ENCODE assay signal across 24 mouse cellular contexts in genomic region chr17:40285435-40285834, GRCm38 (mm10). TPM values are rescaled to one million over a fixed set of nuclear protein-coding genes. Genes with fewer than 3 reads are reported as not detected.
A peak's percentile ranks its signal among the peaks of the same experiment; 100 is the strongest.
DNase-seq lines count a peak whose midpoint lies in the region; ATAC-seq and TF ChIP-seq lines count a peak whose summit lies in the region.
"Had no signal": no experiment of that assay in that cellular context is flagged by ENCODE, and none has a peak within 500 bp of the region (broad histone marks: within the 10 kb centered on the region; RNA-seq: fewer than 3 reads in every experiment).

No protein-coding gene starts in this region.

- no peak overlapping the region for H3K27ac ChIP-seq in hindbrain, embryonic 14.5 days
- H3K27ac ChIP-seq in hindbrain, embryonic 16.5 days (ENCODE audit: low read depth, low read length): no peak overlapping the region
- no peak overlapping the region for H3K27ac ChIP-seq in midbrain, postnatal 0 days (ENCODE audit: low read depth, low read length)
- no peak overlapping the region for H3K27ac ChIP-seq in midbrain, embryonic 13.5 days
- H3K27ac ChIP-seq in stomach, postnatal 0 days (replicated peaks): no peak overlapping the region
- H3K27ac ChIP-seq: gastrocnemius, adult 2 months; hindbrain, embryonic 13.5 days; limb, embryonic 15.5 days had no signal

- ATAC-seq in hindbrain, embryonic 14.5 days (ENCODE audit: low FRiP score): no peak
- no peak for ATAC-seq in hindbrain, embryonic 16.5 days
- ATAC-seq in midbrain, postnatal 0 days (ENCODE audit: low FRiP score): no peak
- no peak for ATAC-seq in midbrain, embryonic 13.5 days
- no peak for ATAC-seq in Patski
- ATAC-seq in stomach, postnatal 0 days (ENCODE audit: low FRiP score, low TSS enrichment): no peak
- ATAC-seq: forebrain, embryonic 16.5 days had no signal

- DNase-seq in hindbrain, embryonic 14.5 days (ENCODE audit: low spot score): peak; percentile 26
- peak; percentile 1 for DNase-seq in midbrain, postnatal 0 days (ENCODE audit: low spot score)
- no peak for DNase-seq in Patski (ENCODE audit: low read depth, low spot score)
- DNase-seq in stomach, postnatal 0 days (ENCODE audit: low spot score): no peak
- no peak for DNase-seq in B cell, adult 2 months
- DNase-seq in thymus, postnatal 25 days: no peak
- DNase-seq: adrenal gland, postnatal 25 days; cerebellum, adult 8-10 months; gastrocnemius, adult 2 months; heart, adult 18-20 months; kidney, adult 8-10 months; kidney, postnatal 36 days; lung, postnatal 14 days had no signal

- H3K4me3 ChIP-seq in hindbrain, embryonic 14.5 days (replicated peaks; ENCODE audit: low read length): no peak overlapping the region
- H3K4me3 ChIP-seq in hindbrain, embryonic 16.5 days (ENCODE audit: low read length): no peak overlapping the region
- H3K4me3 ChIP-seq in midbrain, postnatal 0 days (ENCODE audit: low read depth, low read length): no peak overlapping the region
- no peak overlapping the region for H3K4me3 ChIP-seq in midbrain, embryonic 13.5 days (replicated peaks)
- H3K4me3 ChIP-seq in stomach, postnatal 0 days (ENCODE audit: low read depth, low read length): no peak overlapping the region
- H3K4me3 ChIP-seq: gastrocnemius, adult 2 months; hindbrain, embryonic 13.5 days; limb, embryonic 15.5 days had no signal

- no peak for TF ChIP-seq EP300 in stomach, postnatal 0 days (optimal IDR thresholded peaks at IDR 0.05)

- 73% methylated on average over 2 of the region's 2 CpGs for WGBS in hindbrain, embryonic 14.5 days
- WGBS in hindbrain, embryonic 16.5 days: 69% methylated on average over 2 of the region's 2 CpGs
- WGBS in midbrain, postnatal 0 days: 75% methylated on average over 2 of the region's 2 CpGs
- WGBS in midbrain, embryonic 13.5 days: 75% methylated on average over 2 of the region's 2 CpGs
- 70% methylated on average over 2 of the region's 2 CpGs for WGBS in stomach, postnatal 0 days

- no peaks in the 10 kb centered on the region for H3K36me3 ChIP-seq in hindbrain, embryonic 14.5 days (replicated peaks; ENCODE audit: control insufficient read depth, insufficient read depth)
- no peaks in the 10 kb centered on the region for H3K36me3 ChIP-seq in hindbrain, embryonic 16.5 days (ENCODE audit: control insufficient read depth, insufficient read depth, low read length)
- no peaks in the 10 kb centered on the region for H3K36me3 ChIP-seq in midbrain, postnatal 0 days (ENCODE audit: insufficient read depth, low read length)
- H3K36me3 ChIP-seq in midbrain, embryonic 13.5 days: no peaks in the 10 kb centered on the region
- H3K36me3 ChIP-seq in stomach, postnatal 0 days (ENCODE audit: control insufficient read depth, insufficient read depth, low read length): no peaks in the 10 kb centered on the region
- H3K36me3 ChIP-seq: hindbrain, embryonic 13.5 days; limb, embryonic 15.5 days had no signal

- no peak overlapping the region for H3K4me2 ChIP-seq in hindbrain, embryonic 14.5 days (replicated peaks)
- no peak overlapping the region for H3K4me2 ChIP-seq in hindbrain, embryonic 16.5 days (ENCODE audit: low read length)
- H3K4me2 ChIP-seq in midbrain, postnatal 0 days (ENCODE audit: low read depth, low read length, poor library complexity, severe bottlenecking): no peak overlapping the region
- H3K4me2 ChIP-seq in midbrain, embryonic 13.5 days (replicated peaks): no peak overlapping the region
- H3K4me2 ChIP-seq in stomach, postnatal 0 days (replicated peaks; ENCODE audit: low read depth): no peak overlapping the region
- H3K4me2 ChIP-seq: hindbrain, embryonic 13.5 days; limb, embryonic 15.5 days had no signal

- H3K9ac ChIP-seq in hindbrain, embryonic 14.5 days: no peak overlapping the region
- no peak overlapping the region for H3K9ac ChIP-seq in hindbrain, embryonic 16.5 days (ENCODE audit: low read depth, low read length)
- no peak overlapping the region for H3K9ac ChIP-seq in midbrain, postnatal 0 days (replicated peaks; ENCODE audit: low read length, poor library complexity, severe bottlenecking)
- H3K9ac ChIP-seq in midbrain, embryonic 13.5 days (replicated peaks): no peak overlapping the region
- no peak overlapping the region for H3K9ac ChIP-seq in stomach, postnatal 0 days (ENCODE audit: low read length)
- H3K9ac ChIP-seq: hindbrain, embryonic 13.5 days; limb, embryonic 15.5 days had no signal

- no peaks in the 10 kb centered on the region for H3K27me3 ChIP-seq in hindbrain, embryonic 14.5 days (ENCODE audit: control insufficient read depth, insufficient read depth, low read length)
- no peaks in the 10 kb centered on the region for H3K27me3 ChIP-seq in hindbrain, embryonic 16.5 days (replicated peaks; ENCODE audit: control insufficient read depth, insufficient read depth, low read length)
- no peaks in the 10 kb centered on the region for H3K27me3 ChIP-seq in midbrain, postnatal 0 days (ENCODE audit: insufficient read depth, low read length)
- no peaks in the 10 kb centered on the region for H3K27me3 ChIP-seq in midbrain, embryonic 13.5 days
- H3K27me3 ChIP-seq in Patski: no peaks in the 10 kb centered on the region
- no peaks in the 10 kb centered on the region for H3K27me3 ChIP-seq in stomach, postnatal 0 days (ENCODE audit: control insufficient read depth, insufficient read depth, low read length)
- H3K27me3 ChIP-seq: hindbrain, embryonic 13.5 days; limb, embryonic 15.5 days had no signal

- POLR2A ChIA-PET in Patski (lab: Charles Lee): no interaction called here

- no peaks in the 10 kb centered on the region for H3K4me1 ChIP-seq in hindbrain, embryonic 14.5 days (replicated peaks; ENCODE audit: control insufficient read depth, insufficient read depth, low read length)
- no peaks in the 10 kb centered on the region for H3K4me1 ChIP-seq in hindbrain, embryonic 16.5 days (ENCODE audit: control insufficient read depth, insufficient read depth, low read depth, low read length)
- no peaks in the 10 kb centered on the region for H3K4me1 ChIP-seq in midbrain, postnatal 0 days (ENCODE audit: insufficient read depth, low read length)
- H3K4me1 ChIP-seq in midbrain, embryonic 13.5 days (replicated peaks): no peaks in the 10 kb centered on the region
- H3K4me1 ChIP-seq in stomach, postnatal 0 days (replicated peaks; ENCODE audit: control insufficient read depth, insufficient read depth): no peaks in the 10 kb centered on the region
- H3K4me1 ChIP-seq: hindbrain, embryonic 13.5 days; limb, embryonic 15.5 days had no signal

- in situ Hi-C loops in Patski (cut with MboI; ENCODE audit: low pct_unique_long_range_greater_than_20kb): no loop called here

- TF ChIP-seq CTCF in midbrain, postnatal 0 days (IDR thresholded peaks at IDR 0.05): peak; percentile 63
- peak; percentile 26 for TF ChIP-seq CTCF in Patski (IDR thresholded peaks at IDR 0.05)
- TF ChIP-seq CTCF in stomach, postnatal 0 days (IDR thresholded peaks at IDR 0.05; ENCODE audit: low read depth): peak; percentile 54

- H3K9me3 ChIP-seq in hindbrain, embryonic 14.5 days (ENCODE audit: control insufficient read depth, low read length): no peaks in the 10 kb centered on the region
- H3K9me3 ChIP-seq in hindbrain, embryonic 16.5 days (ENCODE audit: control insufficient read depth, low read length): no peaks in the 10 kb centered on the region
- H3K9me3 ChIP-seq in midbrain, postnatal 0 days (ENCODE audit: low read length): no peaks in the 10 kb centered on the region
- H3K9me3 ChIP-seq in midbrain, embryonic 13.5 days: no peaks in the 10 kb centered on the region
- H3K9me3 ChIP-seq in stomach, postnatal 0 days (ENCODE audit: control insufficient read depth, low read length): no peaks in the 10 kb centered on the region
- H3K9me3 ChIP-seq: hindbrain, embryonic 13.5 days; limb, embryonic 15.5 days had no signal

- CTCF ChIA-PET in Patski (lab: Charles Lee): interaction anchor here (1.2 kb wide), 1 partner anchor 10 kb away, joined by 3 read pairs; no protein-coding TSS in a partner anchor

RNA-seq across cellular contexts. Expression of gene Crisp1, which starts 33.6 kb away (rescaled TPM):
- not detected in 2 replicates for polyA plus RNA-seq in hindbrain, embryonic 14.5 days (2014; fragmentation: Nextera tagmentation; extraction: Ambion mirVana)
- polyA plus RNA-seq in hindbrain, embryonic 16.5 days (2015; fragmentation: Nextera tagmentation; extraction: Ambion mirVana): 0.17 TPM in 1 of 2 replicates, not detected in the other
- total RNA-seq in midbrain, postnatal 0 days (2014; rRNA removed): not detected in 2 replicates
- 0.14 and 0.20 TPM in 2 replicates for polyA plus RNA-seq in midbrain, postnatal 0 days (2015; fragmentation: Nextera tagmentation; extraction: Ambion mirVana)
- not detected in 2 replicates for polyA plus RNA-seq in midbrain, embryonic 13.5 days (2015; fragmentation: Nextera tagmentation; extraction: Ambion mirVana)
- polyA plus RNA-seq in Patski (2021): 1.8 TPM
- 33.8 and 34.3 TPM in 2 replicates for polyA plus RNA-seq in stomach, postnatal 0 days (2015; fragmentation: Nextera tagmentation; extraction: Ambion mirVana)
- total RNA-seq: adrenal gland, postnatal 25 days; common myeloid progenitor, adult 5-6 weeks; gastrocnemius, adult 2 months; heart, adult 18-20 months; layer of hippocampus, postnatal 14 days; left cerebral cortex, postnatal 25 days had no signal
- polyA plus RNA-seq: forebrain, embryonic 16.5 days; heart, embryonic 14.5 days; limb, embryonic 15.5 days; liver, embryonic 16.5 days; neural tube, embryonic 14.5 days had no signal

RNA-seq across cellular contexts. Expression of gene Crisp3, which starts 43.3 kb away (rescaled TPM):
- polyA plus RNA-seq in hindbrain, embryonic 14.5 days (2014; fragmentation: Nextera tagmentation; extraction: Ambion mirVana): not detected in 2 replicates
- polyA plus RNA-seq in hindbrain, embryonic 16.5 days (2015; fragmentation: Nextera tagmentation; extraction: Ambion mirVana): not detected in 2 replicates
- total RNA-seq in midbrain, postnatal 0 days (2014; rRNA removed): not detected in 2 replicates
- not detected in 2 replicates for polyA plus RNA-seq in midbrain, postnatal 0 days (2015; fragmentation: Nextera tagmentation; extraction: Ambion mirVana)
- polyA plus RNA-seq in midbrain, embryonic 13.5 days (2015; fragmentation: Nextera tagmentation; extraction: Ambion mirVana): not detected in 2 replicates
- polyA plus RNA-seq in Patski (2021): not detected
- polyA plus RNA-seq in stomach, postnatal 0 days (2015; fragmentation: Nextera tagmentation; extraction: Ambion mirVana): 0.08 TPM in 1 of 2 replicates, not detected in the other
- total RNA-seq: adrenal gland, postnatal 25 days; common myeloid progenitor, adult 5-6 weeks; gastrocnemius, adult 2 months; heart, adult 18-20 months; layer of hippocampus, postnatal 14 days; left cerebral cortex, postnatal 25 days had no signal
- polyA plus RNA-seq: forebrain, embryonic 16.5 days; heart, embryonic 14.5 days; hindbrain, embryonic 13.5 days; limb, embryonic 15.5 days; liver, embryonic 16.5 days; neural tube, embryonic 14.5 days had no signal

Comparison
In these comparisons a context has a peak if more than half of its experiments do, and no peak if none do; other contexts are left out.
1. DNase-seq: peak in hindbrain, embryonic 14.5 days (single experiment) and midbrain, postnatal 0 days (single experiment); none in Patski (single experiment), stomach, postnatal 0 days (single experiment), B cell, adult 2 months (0 of 2) and thymus, postnatal 25 days (single experiment).
2. RNA of gene Crisp1, which starts 33.6 kb away (polyA plus RNA-seq): 33.8 to 34.3 TPM in stomach, postnatal 0 days; 1.8 TPM in Patski (single experiment), 0.14 to 0.20 TPM in midbrain, postnatal 0 days, not detected in hindbrain, embryonic 14.5 days, 0.17 TPM in hindbrain, embryonic 16.5 days and not detected in midbrain, embryonic 13.5 days; every median in the first group is over 10 times any median in the second.
3. Peak in every context shown above with its lines, with median percentiles within 50 percentile points of each other: CTCF ChIP-seq.